Mouse (Mus musculus): ENCODE results near the gene Gsk3b. TPM values are rescaled to one million over a fixed set of nuclear protein-coding genes. Genes with fewer than 3 reads are reported as not detected.

Gene Gsk3b
- polyA plus RNA-seq, 1 experiment from 2014 or later, result 43.0 TPM

- no peaks in the 10 kb centered on the region for H3K9me3 ChIP-seq (ENCODE audit: low read length)
- H3K27ac ChIP-seq (ENCODE audit: low read length), result peak overlapping the region; percentile 52; the same call in 1 of the 2 replicates
- DNase-seq (ENCODE audit: low spot score) (no peak), ATAC-seq (no peak)
- TF ChIP-seq EP300 (IDR thresholded peaks at IDR 0.05) (no peak), CTCF (IDR thresholded peaks at IDR 0.05) (no peak)
- no peaks in the 10 kb centered on the region for H3K27me3 ChIP-seq (replicated peaks; ENCODE audit: insufficient read depth, low read length)
- 59% methylated on average over 7 of the region's 7 CpGs for WGBS
- H3K9ac ChIP-seq (replicated peaks; ENCODE audit: low read depth), result no peak overlapping the region
- peaks cover 20% of the 10 kb centered on the region; the same call in 1 of the 2 replicates for H3K4me1 ChIP-seq (ENCODE audit: insufficient read depth, low read depth, low read length)
- H3K4me2 ChIP-seq (replicated peaks; ENCODE audit: low read depth, low read length), result peak overlapping the region; percentile 32; the same call in 1 of the 2 replicates
- H3K36me3 ChIP-seq (ENCODE audit: insufficient read depth, low read length), result no peaks in the 10 kb centered on the region
- no peak overlapping the region for H3K4me3 ChIP-seq (ENCODE audit: low read depth, low read length)
Measured at GRCm38 (mm10) chr16:38132210-38132609, 43.4 kb downstream of the Gsk3b start.

DNA sequence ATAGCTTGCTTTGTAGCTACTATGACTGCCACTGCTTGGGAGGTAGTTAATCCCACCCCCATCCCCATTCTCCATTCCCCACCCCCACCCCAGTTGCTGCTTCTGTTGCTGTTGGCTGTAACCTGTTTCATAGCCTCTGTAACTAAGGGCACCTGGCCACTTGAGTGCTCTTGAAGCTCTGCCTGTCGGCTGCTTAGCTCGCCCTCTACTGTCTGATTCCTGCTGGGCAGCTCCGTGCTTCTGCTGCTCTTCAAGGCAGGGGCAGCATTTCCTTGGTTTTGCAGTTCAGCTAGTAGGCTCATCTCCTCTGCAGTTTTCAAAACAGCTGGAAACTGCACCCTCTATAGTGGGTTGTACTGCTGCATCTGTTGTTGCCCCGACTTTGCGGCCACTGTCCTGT lies 48.5 kb downstream of the Gsk3b start:
- ATAC-seq, result peak; percentile 80
- Histone ChIP-seq H3K36me3 (ENCODE audit: insufficient read depth, low read length) (no peaks in the 10 kb centered on the region), H3K4me2 (replicated peaks; ENCODE audit: low read depth, low read length) (no peak overlapping the region), H3K4me3 (ENCODE audit: low read depth, low read length) (no peak overlapping the region), H3K4me1 (ENCODE audit: insufficient read depth, low read depth, low read length) (peaks cover under 1% of the 10 kb centered on the region; the same call in 1 of the 2 replicates), H3K9me3 (ENCODE audit: low read length) (no peaks in the 10 kb centered on the region), H3K9ac (replicated peaks; ENCODE audit: low read depth) (no peak overlapping the region), H3K27ac (ENCODE audit: low read length) (no peak overlapping the region), H3K27me3 (replicated peaks; ENCODE audit: insufficient read depth, low read length) (no peaks in the 10 kb centered on the region)
- 44% methylated on average over 5 of the region's 5 CpGs for WGBS
- peak; percentile 85 for DNase-seq (ENCODE audit: low spot score)
- TF ChIP-seq CTCF (IDR thresholded peaks at IDR 0.05) (peak; percentile 78), EP300 (IDR thresholded peaks at IDR 0.05) (no peak)

- DNase-seq (ENCODE audit: low spot score) (no peak), ATAC-seq (no peak)
- H3K4me3 ChIP-seq (ENCODE audit: low read depth, low read length), result no peak overlapping the region
- H3K9ac ChIP-seq (replicated peaks; ENCODE audit: low read depth), result no peak overlapping the region
- H3K4me2 ChIP-seq (replicated peaks; ENCODE audit: low read depth, low read length), result no peak overlapping the region
- H3K9me3 ChIP-seq (ENCODE audit: low read length), result no peaks in the 10 kb centered on the region
- TF ChIP-seq CTCF (IDR thresholded peaks at IDR 0.05) (no peak), EP300 (IDR thresholded peaks at IDR 0.05) (no peak)
- H3K27ac ChIP-seq (ENCODE audit: low read length), result no peak overlapping the region
- WGBS, result 83% methylated on average over 4 of the region's 4 CpGs
- H3K4me1 ChIP-seq (ENCODE audit: insufficient read depth, low read depth, low read length), result no peaks in the 10 kb centered on the region
- H3K27me3 ChIP-seq (replicated peaks; ENCODE audit: insufficient read depth, low read length), result no peaks in the 10 kb centered on the region
- H3K36me3 ChIP-seq (ENCODE audit: insufficient read depth, low read length), result no peaks in the 10 kb centered on the region
Measured at GRCm38 (mm10) chr16:38144898-38145297, 56.1 kb downstream of the Gsk3b start.

- H3K9ac ChIP-seq (replicated peaks; ENCODE audit: low read depth), result no peak overlapping the region
- DNase-seq (ENCODE audit: low spot score) (no peak), ATAC-seq (no peak)
- no peaks in the 10 kb centered on the region for H3K27me3 ChIP-seq (replicated peaks; ENCODE audit: insufficient read depth, low read length)
- TF ChIP-seq CTCF (IDR thresholded peaks at IDR 0.05), result no peak
- no peak for TF ChIP-seq EP300 (IDR thresholded peaks at IDR 0.05)
- H3K36me3 ChIP-seq (ENCODE audit: insufficient read depth, low read length), result no peaks in the 10 kb centered on the region
- H3K4me1 ChIP-seq (ENCODE audit: insufficient read depth, low read depth, low read length), result no peaks in the 10 kb centered on the region
- H3K27ac ChIP-seq (ENCODE audit: low read length), result no peak overlapping the region
- no peaks in the 10 kb centered on the region for H3K9me3 ChIP-seq (ENCODE audit: low read length)
- no peak overlapping the region for H3K4me2 ChIP-seq (replicated peaks; ENCODE audit: low read depth, low read length)
- no peak overlapping the region for H3K4me3 ChIP-seq (ENCODE audit: low read depth, low read length)
Measured at GRCm38 (mm10) chr16:38150555-38150954, 61.8 kb downstream of the Gsk3b start.

DNA sequence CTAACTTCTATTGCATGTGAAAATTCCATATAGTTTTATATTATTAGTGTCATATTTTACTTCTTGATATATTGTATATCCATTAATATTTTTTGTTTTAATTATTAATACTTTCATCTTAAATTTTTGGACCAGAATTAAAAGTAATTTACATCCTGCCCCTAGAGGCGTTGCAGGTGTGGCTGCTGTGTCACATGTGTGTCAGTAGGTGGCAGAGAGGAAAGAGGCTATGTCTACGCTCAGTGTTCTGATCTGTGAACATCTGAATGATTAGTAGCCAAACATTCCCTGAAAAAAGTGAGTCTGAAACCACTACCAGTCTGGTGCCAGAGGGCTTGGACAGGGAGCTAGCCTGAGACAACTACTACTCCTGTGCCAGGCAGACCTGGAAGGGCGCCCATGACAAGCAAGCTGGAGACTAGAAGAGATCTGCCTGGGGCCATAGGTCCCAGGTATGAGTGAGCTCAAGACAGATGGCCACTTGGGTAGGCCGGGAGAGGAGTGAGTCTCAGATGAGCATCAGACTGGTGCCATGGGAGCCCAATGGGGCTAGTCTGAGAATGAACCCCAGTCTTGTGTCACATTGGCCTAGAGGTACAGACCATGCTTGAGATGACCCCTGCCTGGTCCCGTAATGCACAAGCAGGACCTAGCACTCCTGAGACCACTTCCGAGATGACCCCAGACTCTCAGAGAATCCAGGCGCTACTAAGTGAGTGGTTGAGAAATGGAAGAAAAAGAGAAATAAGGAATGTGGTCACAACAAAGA lies 69.2 kb downstream of the Gsk3b start:
- 89% methylated on average over 7 of the region's 7 CpGs for WGBS
- TF ChIP-seq EP300 (IDR thresholded peaks at IDR 0.05), result no peak
- TF ChIP-seq CTCF (IDR thresholded peaks at IDR 0.05), result peak; percentile 18; the same call in 1 of the 2 replicates
- ATAC-seq, result no peak

GRCm38 (mm10) chr16:38162019-38162418 lies 73.2 kb downstream of the Gsk3b start:
- Histone ChIP-seq H3K9ac (replicated peaks; ENCODE audit: low read depth) (no peak overlapping the region), H3K4me2 (replicated peaks; ENCODE audit: low read depth, low read length) (no peak overlapping the region), H3K4me3 (ENCODE audit: low read depth, low read length) (no peak overlapping the region), H3K9me3 (ENCODE audit: low read length) (no peaks in the 10 kb centered on the region), H3K27me3 (replicated peaks; ENCODE audit: insufficient read depth, low read length) (no peaks in the 10 kb centered on the region), H3K27ac (ENCODE audit: low read length) (no peak overlapping the region), H3K4me1 (ENCODE audit: insufficient read depth, low read depth, low read length) (no peaks in the 10 kb centered on the region), H3K36me3 (ENCODE audit: insufficient read depth, low read length) (no peaks in the 10 kb centered on the region)
- 59% methylated on average over 3 of the region's 3 CpGs for WGBS
- DNase-seq (ENCODE audit: low spot score) (no peak), ATAC-seq (no peak)
- TF ChIP-seq CTCF (IDR thresholded peaks at IDR 0.05) (no peak), EP300 (IDR thresholded peaks at IDR 0.05) (no peak)

More for the DNA sequence above, 69.2 kb downstream of the Gsk3b start:
- H3K27me3 ChIP-seq (replicated peaks; ENCODE audit: insufficient read depth, low read length), result no peaks in the 10 kb centered on the region
- no peaks in the 10 kb centered on the region for H3K36me3 ChIP-seq (ENCODE audit: insufficient read depth, low read length)
- no peak overlapping the region for H3K9ac ChIP-seq (replicated peaks; ENCODE audit: low read depth)
- no peaks in the 10 kb centered on the region for H3K4me1 ChIP-seq (ENCODE audit: insufficient read depth, low read depth, low read length)
- no peaks in the 10 kb centered on the region for H3K9me3 ChIP-seq (ENCODE audit: low read length)
- no peak overlapping the region for H3K27ac ChIP-seq (ENCODE audit: low read length)
- no peak for DNase-seq (ENCODE audit: low spot score)
- no peak overlapping the region for H3K4me3 ChIP-seq (ENCODE audit: low read depth, low read length)
- no peak overlapping the region for H3K4me2 ChIP-seq (replicated peaks; ENCODE audit: low read depth, low read length)

Measured in lung, postnatal 0 days (tissue).